Mouse (Mus musculus) embryonic facial prominence, embryonic 14.5 days (tissue): ENCODE results near the gene Hoxb5. TPM values are rescaled to one million over a fixed set of nuclear protein-coding genes. Genes with fewer than 3 reads are reported as not detected.

Experiments
- ATAC-seq: fragments of 200-750 bp; cut with Nextera tagmentation; 2 replicates; pipeline ENCODE4 v1.8.0; 2017; ENCODE audit warnings: low read depth, moderate number of reproducible peaks, moderate TSS enrichment
- DNase-seq: peaks from one replicate; pipeline ENCODE4 v3.0.0-alpha.2; 2015; ENCODE audit warnings: low spot score
- H3K27ac ChIP-seq: fragments of 300-500 bp; sonication (generic); replicated peaks from 2 replicates; pipeline ENCODE4 v1.5.1; 2014; ENCODE audit warnings: low read depth, mild to moderate bottlenecking, low read length, moderate library complexity
- H3K27me3 ChIP-seq: fragments of 300-500 bp; sonication (generic); replicated peaks from 2 replicates; pipeline ENCODE4 v1.6.1; 2014; ENCODE audit warnings: low read length; ENCODE audit not compliant: control insufficient read depth, insufficient read depth
- H3K36me3 ChIP-seq: fragments of 300-500 bp; sonication (generic); 2 replicates; pipeline ENCODE4 v1.6.1; 2014; ENCODE audit warnings: low read length, mixed read lengths; ENCODE audit not compliant: control insufficient read depth, insufficient read depth
- H3K4me1 ChIP-seq: fragments of 300-500 bp; sonication (generic); 2 replicates; pipeline ENCODE4 v1.6.1; 2014; ENCODE audit warnings: antibody characterized with exemption, low read length; ENCODE audit not compliant: control insufficient read depth, insufficient read depth
- H3K4me2 ChIP-seq: fragments of 300-500 bp; sonication (generic); 2 replicates; pipeline ENCODE4 v1.6.1; 2014; ENCODE audit warnings: low read depth, mild to moderate bottlenecking, low read length, moderate library complexity, mixed read lengths
- H3K4me3 ChIP-seq: fragments of 300-500 bp; sonication (generic); 2 replicates; pipeline ENCODE4 v1.5.1; 2014; ENCODE audit warnings: low read depth, mild to moderate bottlenecking, low read length
- H3K9ac ChIP-seq: fragments of 300-500 bp; sonication (generic); 2 replicates; pipeline ENCODE4 v1.6.1; 2014; ENCODE audit warnings: low read depth, mild to moderate bottlenecking, low read length, moderate library complexity, mixed read lengths
- H3K9me3 ChIP-seq: fragments of 300-500 bp; sonication (generic); 2 replicates; pipeline ENCODE4 v1.6.1; 2016; ENCODE audit warnings: low read length; ENCODE audit not compliant: control insufficient read depth
- WGBS: fragments of 180-500 bp; shearing (Covaris S2); extraction: QIAGEN DNeasy Blood & Tissue Kit; methylation state at CpG from one replicate; pipeline ENCODE4 v1.1.7; 2014; 5-methylcytosine and 5-hydroxymethylcytosine counted together
- polyA plus RNA-seq: library from polyadenylated mRNA; unstranded; fragments of >200 nt; fragmentation: Nextera tagmentation; extraction: Ambion mirVana; gene quantifications from 2 replicates; pipeline ENCODE4 v1.2.1, GENCODE M21; 2014

The Hoxb5 gene
- polyA plus RNA-seq, 1 experiment from 2014 or later = 1.8 TPM

- no peaks in the 10 kb centered on the region for H3K36me3 ChIP-seq
- ATAC-seq (no peak), DNase-seq (no peak)
- H3K27me3 ChIP-seq = peaks cover 98% of the 10 kb centered on the region
- H3K27ac ChIP-seq = no peak overlapping the region; the same call in 1 of the 2 replicates
- H3K9ac ChIP-seq = no peak overlapping the region
- peak overlapping the region; percentile 26 for H3K4me3 ChIP-seq
- H3K4me1 ChIP-seq = peaks cover 4% of the 10 kb centered on the region; the same call in 1 of the 2 replicates
- peak overlapping the region; percentile 48; the same call in 1 of the 2 replicates for H3K4me2 ChIP-seq
- H3K9me3 ChIP-seq = no peaks in the 10 kb centered on the region
- WGBS = 1% methylated on average over 27 of the region's 37 CpGs
Measured at GRCm38 (mm10) chr11:96284774-96285734, 18.1 kb upstream of the Hoxb5 start.

GRCm38 (mm10) chr11:96285771-96286738 is 17.1 kb upstream of the Hoxb5 start, which contains the start of gene Hoxb7:
TSS of gene Hoxb7 (plus strand) at chr11:96286623.
- no peak within 1 kb of the TSS; the same call in 1 of the 2 replicates for H3K9ac ChIP-seq
- no peak for ATAC-seq
- peak within 1 kb of the TSS; percentile 20 for H3K4me3 ChIP-seq

GRCm38 (mm10) chr11:96286739-96287385 is 16.3 kb upstream of the Hoxb5 start:
- under 1% methylated on average over 37 of the region's 55 CpGs for WGBS

More at GRCm38 (mm10) chr11:96285771-96286738, 17.1 kb upstream of the Hoxb5 start, which contains the start of gene Hoxb7:
- WGBS = 2% methylated on average over 40 of the region's 43 CpGs
- Histone ChIP-seq H3K4me2 (peak within 1 kb of the TSS; percentile 34), H3K4me1 (peaks cover 4% of the 10 kb centered on the region; the same call in 1 of the 2 replicates), H3K36me3 (no peaks in the 10 kb centered on the region), H3K27me3 (peaks cover 98% of the 10 kb centered on the region), H3K27ac (no peak within 1 kb of the TSS), H3K9me3 (no peaks in the 10 kb centered on the region)
- no peak for DNase-seq

GRCm38 (mm10) chr11:96287411-96287810 is 15.7 kb upstream of the Hoxb5 start:
- H3K27me3 ChIP-seq = peaks cover 98% of the 10 kb centered on the region
- ATAC-seq (no peak), DNase-seq (no peak)
- peaks cover 4% of the 10 kb centered on the region; the same call in 1 of the 2 replicates for H3K4me1 ChIP-seq
- H3K4me3 ChIP-seq = no peak overlapping the region
- no peak overlapping the region for H3K9ac ChIP-seq
- H3K36me3 ChIP-seq = no peaks in the 10 kb centered on the region
- WGBS = 4% methylated on average over 8 of the region's 9 CpGs
- H3K27ac ChIP-seq = no peak overlapping the region
- H3K4me2 ChIP-seq = no peak overlapping the region
- H3K9me3 ChIP-seq = no peaks in the 10 kb centered on the region

More at GRCm38 (mm10) chr11:96286739-96287385, 16.3 kb upstream of the Hoxb5 start:
- Histone ChIP-seq H3K4me1 (peaks cover 4% of the 10 kb centered on the region; the same call in 1 of the 2 replicates), H3K9me3 (no peaks in the 10 kb centered on the region), H3K27ac (no peak overlapping the region), H3K9ac (no peak overlapping the region; the same call in 1 of the 2 replicates), H3K4me2 (peak overlapping the region; percentile 34), H3K36me3 (no peaks in the 10 kb centered on the region), H3K27me3 (peaks cover 98% of the 10 kb centered on the region), H3K4me3 (peak overlapping the region; percentile 20)
- DNase-seq = no peak
- no peak for ATAC-seq

GRCm38 (mm10) chr11:96288455-96289221 is 14.5 kb upstream of the Hoxb5 start:
- 13% methylated on average over 1 of the region's 1 CpGs for WGBS
- Histone ChIP-seq H3K27ac (no peak overlapping the region), H3K36me3 (no peaks in the 10 kb centered on the region), H3K27me3 (peaks cover 98% of the 10 kb centered on the region), H3K4me3 (no peak overlapping the region), H3K9ac (no peak overlapping the region), H3K9me3 (no peaks in the 10 kb centered on the region), H3K4me2 (no peak overlapping the region), H3K4me1 (peaks cover 4% of the 10 kb centered on the region; the same call in 1 of the 2 replicates)
- no peak for DNase-seq
- ATAC-seq = no peak

GRCm38 (mm10) chr11:96289293-96289692 is 13.8 kb upstream of the Hoxb5 start:
- ATAC-seq = no peak
- H3K9ac ChIP-seq = no peak overlapping the region
- WGBS = 3% methylated on average over 21 of the region's 21 CpGs

GRCm38 (mm10) chr11:96289837-96290236 is 13.3 kb upstream of the Hoxb5 start:
- ATAC-seq = no peak
- Histone ChIP-seq H3K4me2 (no peak overlapping the region), H3K9ac (no peak overlapping the region), H3K9me3 (no peaks in the 10 kb centered on the region), H3K4me1 (no peaks in the 10 kb centered on the region), H3K27me3 (peaks cover 98% of the 10 kb centered on the region), H3K4me3 (no peak overlapping the region), H3K36me3 (no peaks in the 10 kb centered on the region), H3K27ac (no peak overlapping the region)
- WGBS = 4% methylated on average over 6 of the region's 6 CpGs
- no peak for DNase-seq

More at GRCm38 (mm10) chr11:96289293-96289692, 13.8 kb upstream of the Hoxb5 start:
- H3K27me3 ChIP-seq = peaks cover 98% of the 10 kb centered on the region
- DNase-seq = no peak
- no peak overlapping the region for H3K27ac ChIP-seq
- no peaks in the 10 kb centered on the region for H3K36me3 ChIP-seq
- no peak overlapping the region for H3K4me2 ChIP-seq
- H3K4me3 ChIP-seq = no peak overlapping the region
- no peaks in the 10 kb centered on the region for H3K9me3 ChIP-seq
- peaks cover 4% of the 10 kb centered on the region; the same call in 1 of the 2 replicates for H3K4me1 ChIP-seq
